Mouse (Mus musculus) Patski (cell line): ENCODE measurements around the gene Gm49776. TPM values are rescaled to one million over a fixed set of nuclear protein-coding genes. Genes with fewer than 3 reads are reported as not detected.

Experiments used
- ATAC-seq: fragments of 100-300 bp; one replicate; pipeline ENCODE4 v1.8.0; 2021
- CTCF ChIA-PET: fragments of 350-600 bp; sonication (Branson Sonifier 250); formaldehyde crosslinking; loops from one replicate; lab custom pipeline; 2022; ENCODE audit warnings: inconsistent platforms; lab: Charles Lee
- POLR2A ChIA-PET: fragments of 350-600 bp; sonication (Branson Sonifier 250); formaldehyde crosslinking; loops from one replicate; lab custom pipeline; 2022; ENCODE audit warnings: antibody characterized with exemption, inconsistent platforms; lab: Charles Lee
- DNase-seq: peaks from one replicate; pipeline ENCODE4 v3.0.0-alpha.2; 2011; ENCODE audit warnings: low read depth, low spot score
- H3K27me3 ChIP-seq: fragments of 371-371 bp; one replicate; pipeline ENCODE4 v1.5.1; 2021
- CTCF ChIP-seq: fragments of 100-300 bp; IDR thresholded peaks from one replicate; pipeline ENCODE4 v1.5.1; 2021
- in situ Hi-C: fragments of 300-500 bp; cut with MboI; formaldehyde crosslinking; loops from 3 replicates; pipeline ENCODE4 v1.11.1; 2018; ENCODE audit warnings: low pct_unique_long_range_greater_than_20kb, mixed read lengths
- polyA plus RNA-seq: library from polyadenylated mRNA; unstranded; gene quantifications from one replicate; pipeline ENCODE4 v1.2.3, GENCODE M21; 2021

Gm49776 gene
- polyA plus RNA-seq, 1 experiment from 2014 or later, result 7.6 TPM

DNA sequence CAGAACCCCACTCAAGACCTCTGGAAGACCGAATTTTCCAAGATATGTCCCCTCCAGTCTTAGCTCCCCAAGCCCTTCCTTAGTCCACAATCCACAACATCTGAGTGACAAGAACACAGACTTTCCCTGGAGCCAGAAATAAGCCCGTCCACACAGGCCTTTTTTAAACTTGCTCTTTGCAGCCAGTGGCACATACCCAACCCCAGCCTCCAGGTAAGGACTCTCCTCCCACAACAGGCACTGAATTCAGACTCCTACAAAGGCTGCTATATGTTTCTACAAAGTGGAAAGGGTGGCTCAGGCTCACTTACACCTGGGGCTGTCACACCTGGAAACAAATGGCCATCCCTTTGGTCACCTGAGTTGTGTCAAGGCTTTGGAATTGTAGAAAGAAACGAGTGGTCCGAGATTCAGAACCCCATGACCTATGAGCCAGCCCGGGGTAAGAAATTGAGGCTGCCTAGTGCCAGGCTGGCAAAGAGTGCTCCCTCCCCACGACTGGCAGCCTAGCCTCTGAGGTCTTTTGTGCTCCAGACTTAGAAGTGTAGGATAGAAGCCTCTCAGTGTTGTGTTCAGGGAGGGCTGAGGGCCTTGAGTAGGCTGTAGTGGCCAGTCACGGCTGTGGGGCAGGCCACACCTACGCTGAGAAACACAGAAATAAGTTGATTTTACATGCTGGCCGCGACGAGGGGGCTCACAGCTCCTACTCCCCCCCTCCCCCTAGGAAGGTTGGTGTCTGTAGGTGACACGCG, 24.0 kb downstream of the Gm49776 start:
- DNase-seq (no peak), ATAC-seq (peak; percentile 15)
- in situ Hi-C loops, result no loop called here

DNA sequence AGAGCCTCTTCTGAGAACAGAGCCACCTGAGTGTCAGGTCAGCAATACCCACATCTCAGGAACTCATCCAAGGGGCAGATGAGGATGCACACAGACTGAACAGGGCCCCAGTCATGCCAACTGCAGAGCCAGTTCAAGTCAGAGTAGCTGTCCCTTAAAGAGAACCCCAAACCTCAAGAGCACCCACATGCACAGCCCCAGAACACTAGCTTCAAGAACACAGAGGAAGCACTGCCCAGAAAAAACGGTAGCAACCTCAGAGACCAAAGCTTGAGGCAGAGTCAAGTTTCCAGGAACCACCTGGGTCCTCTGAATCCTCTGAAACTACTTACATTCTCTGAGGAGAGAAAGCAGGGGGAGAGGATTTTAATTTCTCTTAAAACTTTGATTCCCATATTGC, 24.7 kb downstream of the Gm49776 start:
- TF ChIP-seq CTCF, result no peak
- ChIA-PET POLR2A (no interaction called here), CTCF (no interaction called here)
- H3K27me3 ChIP-seq, result no peaks in the 10 kb centered on the region
- in situ Hi-C loops, result no loop called here
- ATAC-seq (no peak), DNase-seq (no peak)

More for the DNA sequence above, 24.0 kb downstream of the Gm49776 start:
- no peak for TF ChIP-seq CTCF
- ChIA-PET POLR2A (no interaction called here), CTCF (no interaction called here)
- no peaks in the 10 kb centered on the region for H3K27me3 ChIP-seq

DNA sequence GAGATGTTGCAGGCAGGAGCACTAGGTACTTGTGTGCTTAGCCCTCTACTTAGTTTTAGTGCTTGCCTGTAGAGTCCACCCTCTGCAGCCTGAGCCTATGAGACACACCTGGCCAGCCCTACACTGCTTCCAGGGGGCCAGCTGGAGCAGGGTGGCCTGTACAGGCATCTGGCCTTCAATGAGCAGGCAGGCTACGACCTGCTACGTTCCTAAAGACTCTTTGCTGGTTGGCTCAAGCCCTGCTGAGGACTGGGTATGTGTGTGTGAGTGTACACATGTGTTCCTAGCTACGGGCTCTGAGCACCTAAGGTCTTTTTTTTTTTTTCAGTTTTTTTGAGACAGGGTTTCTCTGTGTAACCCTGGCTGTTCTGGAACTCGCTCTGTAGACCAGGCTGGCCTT, 26.7 kb downstream of the Gm49776 start:
- in situ Hi-C loops, result no loop called here
- no peak for ATAC-seq

DNA sequence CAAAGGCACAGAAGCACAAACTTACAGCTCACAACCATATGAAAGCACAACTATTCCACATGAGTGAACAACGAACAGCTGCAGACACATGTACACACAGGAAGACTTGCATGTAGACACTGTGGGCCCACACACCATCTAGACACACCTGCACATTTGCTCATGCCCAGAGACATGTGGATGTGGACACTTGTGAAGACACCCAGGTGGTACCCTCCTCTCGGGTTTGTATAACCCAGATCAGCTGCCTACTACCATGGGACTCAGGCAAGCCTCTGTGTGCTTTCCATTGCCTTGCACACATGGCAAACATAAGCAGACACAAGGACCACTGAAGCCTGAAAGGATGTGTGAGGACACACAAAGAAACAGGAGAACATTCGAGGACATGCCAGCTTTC, 27.1 kb downstream of the Gm49776 start:
- POLR2A ChIA-PET, result interaction anchor here (0.5 kb wide), 1 partner anchor 310 kb away, joined by 3 read pairs; no protein-coding TSS in a partner anchor
- DNase-seq, result no peak
- no peaks in the 10 kb centered on the region for H3K27me3 ChIP-seq
- in situ Hi-C loops, result no loop called here
- no peak for ATAC-seq
- TF ChIP-seq CTCF, result no peak
- CTCF ChIA-PET, result no interaction called here

More for the DNA sequence above, 26.7 kb downstream of the Gm49776 start:
- ChIA-PET POLR2A (no interaction called here), CTCF (no interaction called here)
- DNase-seq, result no peak
- H3K27me3 ChIP-seq, result no peaks in the 10 kb centered on the region
- TF ChIP-seq CTCF, result no peak

DNA sequence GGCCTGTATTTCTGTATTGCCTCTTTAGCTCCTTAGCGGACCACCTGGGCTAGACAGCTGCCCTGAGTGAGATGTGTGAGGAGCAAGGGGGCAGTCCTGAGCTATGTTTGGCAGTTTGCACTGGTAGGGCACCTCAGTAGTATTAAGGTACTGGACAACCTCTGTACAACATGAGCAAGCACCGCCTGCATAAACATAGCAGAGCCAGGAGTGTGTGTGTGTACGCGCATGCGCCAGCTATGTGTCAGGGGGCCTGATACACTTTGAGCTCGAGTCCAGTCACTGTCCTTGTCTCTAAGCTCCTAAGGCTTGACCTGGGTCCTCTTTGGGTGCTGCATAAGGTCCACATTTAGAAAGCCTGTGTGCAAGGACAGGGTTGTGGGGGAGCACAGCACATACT, 27.5 kb downstream of the Gm49776 start:
- no peak for TF ChIP-seq CTCF
- CTCF ChIA-PET, result interaction anchor here (2.5 kb wide), 1 partner anchor 20 kb away, joined by 8 read pairs; no protein-coding TSS in a partner anchor
- no peaks in the 10 kb centered on the region for H3K27me3 ChIP-seq
- no peak for ATAC-seq
- no peak for DNase-seq
- POLR2A ChIA-PET, result interaction anchor here (0.5 to 1.2 kb wide), 2 partner anchors 9 to 309 kb away, joined by 3 read pairs; no protein-coding TSS in a partner anchor
- in situ Hi-C loops, result no loop called here

DNA sequence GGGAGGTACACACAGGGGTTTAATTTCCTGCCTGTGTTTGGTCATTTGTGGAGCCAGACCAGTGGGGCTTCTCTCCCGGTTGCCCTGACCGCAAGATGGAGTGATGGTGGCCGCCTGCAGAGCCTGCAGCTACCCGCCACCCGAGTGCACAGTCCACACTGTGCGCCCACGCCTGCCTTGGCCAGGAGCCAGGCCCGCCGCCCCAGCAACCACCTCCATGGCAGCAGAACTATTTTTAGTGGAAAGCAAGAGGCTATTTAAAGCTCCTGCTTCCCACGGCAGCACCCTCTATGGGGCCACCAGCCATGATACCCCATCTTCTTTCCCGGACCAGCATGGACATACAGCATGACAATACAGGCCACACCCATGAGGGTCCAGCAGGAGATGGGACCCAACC, 28.5 kb downstream of the Gm49776 start:
- TF ChIP-seq CTCF, result no peak
- DNase-seq (no peak), ATAC-seq (no peak)
- POLR2A ChIA-PET, result interaction anchor here (1.2 kb wide), 1 partner anchor 10 kb away, joined by 3 read pairs; no protein-coding TSS in a partner anchor
- CTCF ChIA-PET, result interaction anchor here (1.1 to 2.5 kb wide), 2 partner anchors 10 to 19 kb away, joined by 3 to 8 read pairs; no protein-coding TSS in a partner anchor
- no peaks in the 10 kb centered on the region for H3K27me3 ChIP-seq
- in situ Hi-C loops, result no loop called here

DNA sequence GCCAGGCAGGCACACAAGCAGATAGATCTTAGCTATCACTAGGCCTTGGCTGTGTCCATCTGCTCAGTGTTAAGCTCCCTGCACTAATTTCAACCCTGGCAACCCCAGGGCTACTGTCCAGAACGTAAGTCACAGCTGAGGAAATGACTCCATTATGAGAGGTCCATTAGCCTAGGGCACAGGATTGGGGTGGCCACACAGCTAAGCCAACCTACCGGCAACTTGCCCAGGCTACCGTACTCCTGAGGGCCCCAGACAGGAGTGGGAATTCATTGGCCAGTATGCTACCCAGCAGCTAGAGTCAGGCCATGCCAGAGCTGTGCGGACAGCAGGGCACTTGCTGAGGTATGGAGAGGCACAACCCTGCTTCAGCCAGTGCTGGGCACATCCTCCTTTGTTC, 29.3 kb downstream of the Gm49776 start:
- TF ChIP-seq CTCF, result no peak
- no peak for DNase-seq
- CTCF ChIA-PET, result interaction anchor here (1.1 to 2.5 kb wide), 2 partner anchors 11 to 18 kb away, joined by 3 to 8 read pairs; no protein-coding TSS in a partner anchor

DNA sequence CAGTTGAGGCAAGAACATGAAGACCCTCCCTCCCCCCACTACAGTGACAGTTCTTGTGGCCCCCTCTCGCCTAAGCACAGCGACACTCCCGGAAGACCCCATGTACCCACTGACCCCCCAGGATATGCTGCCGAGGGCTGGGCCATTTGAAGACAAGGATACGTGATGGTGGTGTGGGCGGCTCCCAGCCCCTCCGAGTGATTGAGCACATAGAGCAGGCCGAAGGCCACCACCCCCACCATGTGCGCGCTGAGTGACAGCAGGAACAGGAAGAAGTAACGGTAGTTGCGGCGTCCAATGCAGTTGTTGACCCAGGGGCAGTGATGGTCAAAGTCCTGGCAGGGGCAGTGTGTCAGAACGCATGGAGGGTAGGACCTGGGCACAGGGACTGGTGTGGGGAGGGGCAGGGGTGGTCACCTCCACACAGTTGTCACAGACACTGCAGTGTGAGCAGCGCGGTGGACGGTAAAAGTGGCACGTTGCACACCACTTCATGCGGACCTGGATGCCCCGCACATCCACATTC, 30.2 kb downstream of the Gm49776 start:
- H3K27me3 ChIP-seq, result no peaks in the 10 kb centered on the region
- CTCF ChIA-PET, result interaction anchor here (2.5 kb wide), 1 partner anchor 17 kb away, joined by 8 read pairs; no protein-coding TSS in a partner anchor
- in situ Hi-C loops, result no loop called here
- no peak for DNase-seq
- POLR2A ChIA-PET, result no interaction called here
- TF ChIP-seq CTCF, result no peak
- no peak for ATAC-seq

More for the DNA sequence above, 29.3 kb downstream of the Gm49776 start:
- H3K27me3 ChIP-seq, result no peaks in the 10 kb centered on the region
- ATAC-seq, result no peak
- POLR2A ChIA-PET, result no interaction called here
- in situ Hi-C loops, result no loop called here

DNA sequence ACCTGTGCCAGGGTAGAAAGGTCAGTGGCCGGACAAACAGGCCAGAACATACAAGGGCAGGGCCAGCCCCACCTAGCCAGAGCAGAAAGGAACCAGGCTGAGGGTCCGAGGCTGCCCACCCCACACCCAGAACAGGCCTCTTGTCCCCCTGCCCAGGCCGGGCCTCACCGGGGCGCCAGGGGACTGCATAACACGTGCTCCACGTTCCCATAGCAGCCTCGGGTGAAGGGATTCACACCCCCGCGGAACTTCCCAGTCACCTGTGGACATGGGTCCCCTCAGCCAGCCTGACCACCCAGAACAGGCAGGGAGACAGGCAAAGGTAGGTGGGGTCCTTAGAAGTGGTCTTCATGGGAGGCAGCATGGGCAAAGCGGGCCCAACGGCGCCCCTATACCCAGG, 30.9 kb downstream of the Gm49776 start:
- DNase-seq, result no peak
- no peaks in the 10 kb centered on the region for H3K27me3 ChIP-seq
- ATAC-seq, result no peak
- TF ChIP-seq CTCF, result no peak
- CTCF ChIA-PET, result no interaction called here
- in situ Hi-C loops, result no loop called here
- POLR2A ChIA-PET, result no interaction called here

DNA sequence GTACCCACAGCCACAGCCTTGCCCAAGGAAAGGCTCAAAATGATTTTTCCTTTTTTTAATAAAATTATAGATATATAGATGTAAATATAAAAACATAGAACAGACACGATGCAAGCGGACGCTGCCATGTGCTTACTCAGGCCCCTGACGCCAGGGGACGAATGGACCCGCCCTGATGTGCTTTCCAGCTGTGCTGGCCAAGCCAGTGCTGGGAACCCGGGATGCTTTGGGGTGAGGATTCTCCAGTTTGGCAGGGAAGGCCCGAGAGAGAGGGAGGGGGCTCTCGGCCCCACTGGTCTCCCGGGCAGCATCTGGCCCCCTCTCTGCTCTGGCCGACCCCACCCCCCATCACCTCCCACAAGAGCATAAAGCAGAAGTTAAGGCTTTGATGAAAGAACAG, 35.9 kb downstream of the Gm49776 start:
- ATAC-seq, result no peak
- ChIA-PET CTCF (interaction anchor here (2.0 kb wide), 1 partner anchor 11 kb away, joined by 8 read pairs; no protein-coding TSS in a partner anchor), POLR2A (no interaction called here)
- no peak for TF ChIP-seq CTCF
- DNase-seq, result no peak
- in situ Hi-C loops, result no loop called here
- no peaks in the 10 kb centered on the region for H3K27me3 ChIP-seq

DNA sequence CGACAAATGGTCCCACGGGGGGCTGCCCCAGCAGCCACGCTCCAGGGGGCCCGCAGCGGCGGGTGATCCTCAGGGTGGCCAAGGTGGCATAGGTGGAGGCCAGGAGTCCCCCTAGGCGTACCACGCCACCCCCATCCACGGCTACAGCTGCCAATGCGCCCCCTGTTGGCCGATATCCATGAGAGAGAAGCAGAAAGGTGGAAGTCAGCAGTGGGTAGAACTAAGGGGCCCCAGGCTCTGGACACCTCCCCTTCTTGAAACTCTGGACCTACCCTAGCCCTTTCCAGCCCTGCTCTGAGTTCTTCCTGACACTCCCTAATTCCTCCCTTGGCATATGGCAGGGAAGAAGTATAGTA, 36.6 kb downstream of the Gm49776 start:
- ATAC-seq (no peak), DNase-seq (no peak)
- CTCF ChIA-PET, result no interaction called here
- in situ Hi-C loops, result no loop called here
- no peak for TF ChIP-seq CTCF
- POLR2A ChIA-PET, result no interaction called here
- no peaks in the 10 kb centered on the region for H3K27me3 ChIP-seq
